Mouse (Mus musculus) lung, postnatal 25 days (tissue): ENCODE results near the gene Itpr1.

Source experiments
- DNase-seq: peaks from one replicate; pipeline ENCODE4 v3.0.0; 2022; ENCODE audit warnings: low spot score

Gene Itpr1

GRCm38 (mm10) chr6:108324464-108325025 lies 111.6 kb downstream of the Itpr1 start:
- DNase-seq: no peak

- DNase-seq: no peak
Measured at GRCm38 (mm10) chr6:108325400-108325799, 112.5 kb downstream of the Itpr1 start.

DNA sequence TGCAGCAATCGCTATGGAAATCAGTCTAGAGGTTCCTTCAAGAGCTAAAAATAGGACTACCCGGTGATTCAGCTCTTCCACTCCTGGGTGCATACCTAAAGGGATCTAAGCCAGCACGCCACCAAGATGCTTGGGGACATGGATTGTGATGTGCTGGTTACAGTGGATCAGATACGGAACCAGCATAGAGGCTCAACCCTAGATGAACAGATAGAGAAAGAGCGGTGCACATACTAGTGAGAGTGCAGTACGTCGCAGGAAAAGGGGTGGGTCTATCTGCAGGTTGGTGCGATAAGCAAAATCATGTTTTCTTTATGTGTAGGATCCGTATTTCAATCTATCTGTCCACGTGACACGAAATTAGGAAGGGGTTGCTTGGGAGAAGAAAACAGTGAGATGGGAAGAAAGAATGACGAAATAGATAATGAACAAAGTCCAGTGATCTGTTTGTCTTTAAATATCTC lies 113.1 kb downstream of the Itpr1 start:
- no peak for DNase-seq

DNA sequence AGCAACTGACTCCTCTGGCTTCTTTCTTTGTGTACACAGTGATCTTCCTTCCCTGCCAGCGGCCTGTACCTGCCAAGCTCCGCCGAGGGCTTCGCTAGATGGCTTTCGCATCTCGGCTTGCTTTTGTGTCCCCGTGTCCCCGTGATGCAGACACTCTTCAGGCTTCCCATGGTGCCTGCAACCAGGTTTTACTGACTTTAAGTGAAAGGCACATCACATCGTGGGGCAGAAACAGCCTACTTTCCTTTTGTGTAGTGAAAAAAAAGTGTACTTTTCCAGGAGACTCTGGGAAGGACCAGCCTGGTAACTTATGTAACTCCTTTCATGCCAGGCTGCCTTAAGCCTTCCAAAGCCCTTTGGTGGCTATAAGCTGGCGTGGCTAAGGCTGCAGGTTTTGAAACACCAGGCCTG lies 113.9 kb downstream of the Itpr1 start:
- no peak for DNase-seq

GRCm38 (mm10) chr6:108327561-108327960 lies 114.7 kb downstream of the Itpr1 start:
- no peak for DNase-seq

DNA sequence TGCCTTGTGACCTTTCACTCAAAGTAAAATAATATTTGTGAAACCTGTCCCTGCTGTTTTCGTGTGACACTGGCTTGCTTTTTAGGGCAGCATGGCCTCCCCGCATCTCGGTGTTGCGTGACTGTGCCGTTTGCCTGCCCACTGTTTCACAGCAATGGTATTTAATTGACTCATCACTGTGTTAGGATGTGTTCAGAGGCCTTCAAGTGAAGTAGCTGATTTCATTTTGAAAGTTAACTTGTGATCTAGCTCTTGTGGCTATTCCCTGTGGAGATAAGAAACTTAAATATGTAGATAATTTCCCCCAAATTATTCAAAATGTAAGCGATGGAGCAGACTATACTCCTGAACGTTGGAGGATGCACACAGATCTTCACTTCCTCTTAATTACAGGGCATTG lies 115.4 kb downstream of the Itpr1 start:
- DNase-seq: no peak

GRCm38 (mm10) chr6:108330461-108330860 lies 117.6 kb downstream of the Itpr1 start:
- DNase-seq: no peak

DNA sequence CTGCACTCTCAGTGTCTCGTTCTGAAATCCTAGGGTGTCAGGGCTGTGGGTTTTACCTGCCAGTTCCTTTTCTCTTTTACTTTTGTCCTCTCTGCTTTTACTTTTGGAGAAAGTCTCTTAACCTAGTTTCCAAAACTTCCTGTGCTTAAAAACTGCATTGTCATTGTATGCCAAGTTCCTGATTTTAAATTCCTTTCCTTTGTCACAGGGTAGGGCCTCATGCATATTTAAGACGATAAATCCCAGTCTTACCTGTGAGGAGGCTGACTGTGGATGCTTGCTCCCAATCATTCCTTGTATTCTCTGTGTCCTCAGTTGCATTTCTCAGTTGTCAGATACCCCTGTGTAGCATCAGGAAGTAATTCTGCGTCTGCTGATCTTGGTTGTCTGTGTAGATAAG lies 118.4 kb downstream of the Itpr1 start:
- no peak for DNase-seq

GRCm38 (mm10) chr6:108334059-108334458 lies 121.2 kb downstream of the Itpr1 start:
- DNase-seq: no peak

GRCm38 (mm10) chr6:108335202-108335823 lies 122.4 kb downstream of the Itpr1 start:
- DNase-seq: no peak

- DNase-seq: no peak
Measured at GRCm38 (mm10) chr6:108336506-108336905, 123.6 kb downstream of the Itpr1 start.

GRCm38 (mm10) chr6:108337289-108337688 lies 124.4 kb downstream of the Itpr1 start:
- no peak for DNase-seq

- no peak for DNase-seq
Measured at GRCm38 (mm10) chr6:108338362-108338761, 125.5 kb downstream of the Itpr1 start.

- no peak for DNase-seq
Measured at GRCm38 (mm10) chr6:108342989-108343388, 130.1 kb downstream of the Itpr1 start.

- no peak for DNase-seq
Measured at GRCm38 (mm10) chr6:108343781-108344310, 130.9 kb downstream of the Itpr1 start.

- no peak for DNase-seq
Measured at GRCm38 (mm10) chr6:108350801-108351200, 137.9 kb downstream of the Itpr1 start.

- no peak for DNase-seq
Measured at GRCm38 (mm10) chr6:108351998-108352397, 139.1 kb downstream of the Itpr1 start.

GRCm38 (mm10) chr6:108367412-108367811 lies 154.5 kb downstream of the Itpr1 start:
- no peak for DNase-seq

DNA sequence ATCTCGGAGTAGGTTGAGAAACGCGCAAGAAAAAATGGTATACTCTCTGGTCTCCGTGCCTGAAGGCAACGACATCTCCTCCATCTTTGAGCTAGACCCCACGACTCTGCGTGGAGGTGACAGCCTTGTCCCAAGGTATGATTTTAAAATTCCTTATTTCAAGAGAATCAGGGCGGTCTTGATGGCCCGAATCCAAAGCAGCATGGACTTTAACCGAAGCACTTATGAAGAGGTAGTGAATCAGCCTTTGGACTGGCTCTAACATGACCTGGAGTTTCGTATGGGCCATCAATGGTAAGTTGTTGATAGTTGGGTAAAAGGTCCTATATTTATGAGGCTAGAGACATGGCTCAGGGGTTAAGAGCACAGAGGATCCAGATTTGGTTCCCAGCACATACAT lies 156.1 kb downstream of the Itpr1 start:
- no peak for DNase-seq

DNA sequence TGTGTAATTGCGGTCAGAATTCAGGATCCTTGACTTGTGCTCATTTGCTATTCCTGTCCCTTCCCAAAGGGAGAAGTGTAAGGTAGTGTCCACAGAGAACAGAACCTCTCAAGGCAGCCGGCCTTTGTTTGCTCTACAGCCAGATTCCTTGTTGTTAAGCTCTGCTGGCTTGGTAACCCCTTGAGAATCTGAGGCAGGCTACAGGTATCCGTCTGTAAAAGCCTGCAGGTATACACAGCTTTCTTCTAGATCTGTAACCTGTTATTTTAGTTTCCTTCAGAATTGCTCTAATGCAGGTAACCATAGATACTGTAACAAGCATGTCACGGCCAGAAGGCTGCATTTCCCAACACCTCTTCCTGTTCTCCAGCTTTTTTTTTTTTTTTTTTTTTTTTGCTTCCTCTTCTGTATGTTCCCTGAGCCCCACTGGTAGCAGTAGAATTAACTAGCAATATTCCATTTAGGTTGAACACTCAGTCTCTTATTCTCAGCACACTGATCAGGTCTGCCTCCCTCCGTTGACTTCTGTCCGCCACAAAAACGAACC lies 158.5 kb downstream of the Itpr1 start:
- peak; percentile 16 for DNase-seq

DNA sequence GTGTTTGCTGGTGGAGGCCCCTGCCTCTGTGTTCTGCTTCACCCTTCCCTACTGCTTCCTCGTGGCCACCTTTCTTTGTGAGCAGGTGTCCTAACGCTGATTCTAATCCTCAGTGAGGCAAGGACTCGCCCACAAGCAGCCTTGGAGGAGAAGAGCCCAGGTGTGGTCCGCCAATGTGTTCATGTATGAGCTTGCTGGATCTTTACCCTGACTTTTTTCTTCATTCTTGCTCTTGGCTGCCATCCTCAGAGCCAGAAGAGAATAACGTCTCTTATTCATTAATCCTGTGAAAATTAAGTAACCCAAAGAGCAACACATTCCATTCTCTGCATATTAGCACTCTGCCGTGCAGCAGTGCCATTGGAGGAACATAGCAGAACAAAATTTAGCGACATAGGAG lies 161.1 kb downstream of the Itpr1 start:
- DNase-seq: no peak

DNA sequence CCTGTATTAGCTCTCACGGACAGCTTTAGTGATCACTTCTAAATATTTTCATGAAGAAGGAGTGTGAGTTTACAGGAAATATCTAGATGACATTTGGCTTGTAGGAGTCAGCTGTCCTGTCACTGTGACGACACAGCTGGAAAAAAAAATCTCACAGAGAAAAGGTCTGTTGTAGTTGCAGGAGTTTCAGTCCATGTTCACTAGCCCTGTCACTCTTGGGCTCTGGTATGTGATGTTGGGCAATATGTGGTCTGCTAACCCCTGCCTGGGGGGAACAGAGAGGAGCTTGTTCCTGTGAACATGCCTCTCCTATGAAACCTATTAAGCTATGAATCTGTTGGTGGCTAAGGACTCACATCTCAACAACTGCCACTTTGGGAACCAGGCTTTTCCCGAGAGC lies 166.1 kb downstream of the Itpr1 start:
- DNase-seq: peak; percentile 48

GRCm38 (mm10) chr6:108380209-108380608 lies 167.3 kb downstream of the Itpr1 start:
- no peak for DNase-seq
